Mouse (Mus musculus): ENCODE measurements around the gene Fam187a.

GRCm38 (mm10) chr11:102925351-102925717, 40.4 kb downstream of the Fam187a start:
- TF ChIP-seq CTCF (IDR thresholded peaks at IDR 0.05; ENCODE audit: low read depth) (peak; percentile 52), EP300 (IDR thresholded peaks at IDR 0.05; ENCODE audit: low read depth) (no peak)

Data from liver, postnatal 0 days (tissue).